Mouse (Mus musculus) adrenal gland, postnatal 25 days (tissue): ENCODE measurements around the gene Dlg4. TPM values are rescaled to one million over a fixed set of nuclear protein-coding genes. Genes with fewer than 3 reads are reported as not detected.
"Not testable (repeated sequence)": the region's sequence is repeated elsewhere in the genome, so short reads cannot be mapped to it uniquely, and the experiment has no call there.

Source experiments
- DNase-seq: peaks from one replicate; pipeline ENCODE4 v3.0.0; 2021; ENCODE audit warnings: mixed read lengths
- total RNA-seq: library from RNA; stranded (reverse); gene quantifications from 2 replicates; pipeline ENCODE4 v1.2.3, GENCODE M21; 2021

Dlg4 gene
- total RNA-seq, 1 experiment from 2014 or later, result 30.7 TPM

DNA sequence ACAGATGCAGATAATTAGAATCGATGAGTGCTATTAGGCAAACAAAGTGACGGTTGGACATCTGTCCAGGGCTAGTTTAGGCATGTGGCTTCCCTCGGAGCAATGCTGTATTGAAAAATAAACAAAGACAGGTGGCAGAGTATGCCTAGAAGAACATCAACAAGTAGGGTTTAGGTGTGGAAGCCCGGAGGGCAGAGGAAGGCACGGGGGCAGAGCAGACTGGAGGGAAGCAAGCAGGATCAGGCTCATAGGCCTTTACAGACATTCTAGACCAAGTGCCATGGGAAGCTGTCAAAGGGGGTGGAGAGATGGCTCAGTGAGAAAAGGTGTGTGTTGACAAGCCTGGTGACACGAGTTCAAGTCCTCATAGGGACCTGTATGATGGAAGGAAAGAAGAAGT, 32.6 kb downstream of the Dlg4 start:
- DNase-seq, result no peak

GRCm38 (mm10) chr11:70049816-70050215, 33.1 kb downstream of the Dlg4 start:
- no peak for DNase-seq

DNA sequence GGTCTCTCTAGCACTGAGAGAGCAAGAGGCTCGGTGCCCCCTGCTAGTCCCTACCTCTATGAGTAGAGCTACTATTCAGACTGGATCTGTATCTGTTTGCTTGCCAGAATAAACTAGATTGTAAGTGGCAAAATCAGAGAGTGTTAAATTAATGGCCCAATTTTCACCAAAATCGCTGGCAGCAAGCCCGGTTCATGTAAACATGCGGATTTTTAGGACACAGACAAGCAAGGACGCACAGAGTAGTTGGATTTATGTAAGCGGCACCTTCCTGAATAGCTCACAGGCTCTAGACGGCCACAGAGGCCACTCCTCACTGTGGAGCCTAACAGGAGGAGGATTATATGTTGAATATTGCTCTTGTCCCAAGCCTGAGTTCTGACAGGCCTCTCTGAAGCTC, 36.4 kb downstream of the Dlg4 start:
- DNase-seq, result no peak

GRCm38 (mm10) chr11:70053898-70054570, 37.3 kb downstream of the Dlg4 start, which contains the start of gene Asgr1:
Asgr1 (plus strand) TSS chr11:70054085.
- no peak for DNase-seq

DNA sequence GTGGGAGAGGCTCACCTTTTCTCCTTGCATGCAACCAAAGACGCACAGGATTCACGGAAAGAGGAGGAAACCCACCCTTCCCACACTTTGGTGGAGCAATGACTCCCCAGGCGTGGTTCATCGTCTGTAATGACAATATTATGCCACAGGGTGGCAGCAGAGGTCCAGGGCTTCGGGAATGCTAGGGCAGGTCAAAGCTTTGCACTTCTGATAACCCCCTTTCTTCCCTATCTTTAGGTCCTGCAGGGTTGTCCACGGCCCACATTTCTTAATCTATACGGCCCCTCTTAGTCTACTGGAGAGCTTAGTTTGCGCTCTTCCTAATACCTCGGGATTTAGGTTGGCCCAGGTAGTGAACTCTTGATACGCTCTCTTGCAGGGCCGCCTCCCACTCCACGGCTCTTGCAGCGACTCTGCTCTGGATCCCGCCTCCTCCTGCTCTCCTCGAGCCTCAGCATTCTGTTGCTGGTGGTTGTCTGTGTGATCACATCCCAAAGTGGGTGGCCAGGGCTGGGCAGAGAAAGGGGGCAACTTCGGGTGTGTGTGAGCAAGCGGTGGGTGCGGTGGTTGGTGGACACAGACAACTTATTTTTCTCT, 39.0 kb downstream of the Dlg4 start:
- peak; percentile 72 for DNase-seq

- DNase-seq, result no peak
Measured at GRCm38 (mm10) chr11:70057805-70058204, 41.1 kb downstream of the Dlg4 start.

DNA sequence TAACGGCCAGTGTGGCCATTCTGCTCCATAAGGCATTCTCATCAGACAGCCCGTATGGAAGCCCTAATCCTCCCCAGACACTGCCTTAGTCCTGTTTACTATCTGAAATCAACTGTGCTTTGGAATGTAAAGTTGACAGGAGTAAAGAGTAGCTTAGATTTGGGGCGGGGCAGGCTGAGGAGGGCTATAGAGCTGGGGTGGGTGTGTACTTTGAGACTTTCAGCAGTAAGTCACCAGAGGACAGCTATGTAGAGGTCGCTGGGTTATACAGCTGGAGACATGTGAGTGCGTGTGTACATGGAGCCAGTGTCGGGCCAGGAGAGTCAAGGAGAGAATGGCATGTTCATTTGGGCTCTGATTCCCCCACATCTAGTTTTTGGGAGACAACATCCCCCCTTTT, 43.2 kb downstream of the Dlg4 start:
- no peak for DNase-seq

- no peak for DNase-seq
Measured at GRCm38 (mm10) chr11:70063053-70063452, 46.3 kb downstream of the Dlg4 start.

DNA sequence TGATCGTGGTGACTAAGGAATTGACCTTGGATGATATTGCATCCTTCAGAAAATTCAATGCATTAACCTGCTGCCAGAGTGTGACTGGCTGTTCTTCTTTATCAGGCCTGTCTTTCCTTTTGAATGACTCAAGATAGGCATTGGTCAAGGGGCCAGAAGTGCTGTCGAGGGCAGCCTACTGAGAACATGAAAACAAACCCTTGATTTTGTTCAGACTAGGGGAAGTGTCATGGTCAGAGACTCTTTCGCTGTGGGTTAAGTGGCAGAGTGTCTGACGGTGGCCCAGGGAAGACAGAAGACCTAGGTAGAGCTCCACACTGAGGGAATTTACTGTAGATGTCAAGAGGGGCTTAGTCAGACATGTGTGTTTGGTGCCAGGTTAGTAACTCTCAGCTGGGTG, 50.0 kb downstream of the Dlg4 start:
- no peak for DNase-seq

GRCm38 (mm10) chr11:70068245-70068644, 51.5 kb downstream of the Dlg4 start:
- no peak for DNase-seq

DNA sequence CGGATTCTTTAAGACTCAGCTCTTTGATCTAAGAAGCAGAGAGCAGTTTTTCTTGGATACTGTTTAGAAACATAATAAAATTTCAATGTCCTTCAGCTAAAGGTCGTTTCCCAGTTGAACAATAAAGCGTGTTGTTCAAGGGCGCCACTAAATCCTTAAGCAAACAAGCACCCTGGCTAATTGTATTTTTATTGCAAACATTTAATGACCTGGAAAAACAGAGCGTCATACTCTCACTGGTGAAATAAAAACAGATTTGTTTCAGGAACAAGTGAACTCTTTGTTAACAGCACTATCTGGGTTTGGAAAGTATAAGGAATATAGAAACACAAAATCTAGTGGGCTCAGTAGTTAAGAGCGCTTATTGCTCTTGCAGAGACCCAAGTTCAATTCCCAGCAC, 53.3 kb downstream of the Dlg4 start:
- no peak for DNase-seq

DNA sequence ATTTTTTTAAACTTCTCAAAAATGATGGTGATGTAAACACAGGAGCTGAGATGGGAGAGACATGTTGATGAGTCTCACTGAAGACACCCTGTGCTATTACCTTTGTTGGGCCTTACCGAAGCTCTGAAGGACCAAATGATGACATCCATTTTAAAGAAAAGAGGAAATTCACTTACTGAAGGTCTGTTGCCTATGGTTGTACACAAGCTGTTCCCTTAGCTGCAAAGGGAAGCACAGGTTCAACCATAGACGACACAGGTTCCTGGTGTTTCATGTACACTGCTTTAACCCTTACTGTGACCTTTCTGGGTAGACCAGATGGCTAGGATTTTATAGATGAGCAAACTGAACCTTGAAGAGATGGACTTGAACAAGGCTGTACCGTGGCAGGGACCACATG, 53.9 kb downstream of the Dlg4 start:
- DNase-seq, result not testable (repeated sequence)

DNA sequence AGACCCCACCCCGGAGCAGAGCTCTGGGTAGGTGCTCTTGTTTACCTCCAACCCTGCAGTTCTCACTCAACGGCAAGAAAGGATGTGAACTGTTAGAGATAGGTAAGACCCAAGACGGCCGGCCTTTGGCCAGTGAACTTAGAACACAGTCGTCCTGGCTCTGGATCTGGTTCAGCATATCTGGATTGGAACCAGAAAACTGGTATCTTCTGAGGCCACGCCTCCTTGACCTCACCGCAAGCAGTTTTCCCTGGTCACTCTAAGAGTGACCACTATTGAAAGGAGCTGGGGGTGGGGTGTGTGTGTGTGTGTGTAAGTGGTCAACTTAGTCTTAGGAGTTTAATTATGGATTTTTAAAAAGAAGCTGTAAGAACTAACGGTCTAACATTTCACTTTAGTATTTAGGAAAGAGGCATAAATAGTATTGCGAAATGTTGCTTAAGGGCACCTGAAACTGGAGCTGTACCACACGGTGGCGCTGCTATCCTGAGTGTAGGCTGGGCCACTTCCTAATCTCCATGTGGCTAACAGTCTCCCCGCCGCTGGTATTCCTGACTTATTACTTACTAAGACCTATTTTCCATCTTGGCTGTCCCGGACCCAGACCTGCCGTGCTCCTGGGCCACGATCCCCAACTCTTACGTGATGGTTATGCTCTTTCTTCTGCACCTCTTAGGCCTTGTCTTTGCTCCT, 57.8 kb downstream of the Dlg4 start:
- peak; percentile 89 for DNase-seq

DNA sequence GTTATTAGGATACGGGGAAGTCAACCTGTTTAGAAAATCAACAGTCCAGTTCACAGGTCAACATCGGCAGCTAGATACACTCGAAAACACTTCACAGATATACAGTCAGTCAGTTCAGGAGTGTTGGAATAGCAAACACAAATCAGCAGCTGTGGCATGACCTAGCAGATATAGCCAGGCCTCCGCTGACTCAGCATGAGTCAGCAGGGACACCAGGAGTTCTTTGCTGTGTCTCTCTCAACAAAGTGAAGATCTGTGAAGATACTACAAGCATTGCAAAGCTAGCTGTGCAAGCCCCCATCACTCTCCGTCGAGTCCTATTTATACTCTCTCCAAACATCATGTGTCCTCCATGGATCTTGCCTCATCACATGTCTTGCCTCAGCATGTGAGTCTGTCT, 58.8 kb downstream of the Dlg4 start:
- peak; percentile 55 for DNase-seq

GRCm38 (mm10) chr11:70077441-70077840, 60.7 kb downstream of the Dlg4 start:
- DNase-seq, result peak; percentile 41

- no peak for DNase-seq
Measured at GRCm38 (mm10) chr11:70079175-70079574, 62.4 kb downstream of the Dlg4 start.

GRCm38 (mm10) chr11:70079928-70080327, 63.2 kb downstream of the Dlg4 start:
- DNase-seq, result no peak

- DNase-seq, result no peak
Measured at GRCm38 (mm10) chr11:70080803-70081590, 64.3 kb downstream of the Dlg4 start.

GRCm38 (mm10) chr11:70084563-70084962, 67.8 kb downstream of the Dlg4 start:
- DNase-seq, result no peak

- DNase-seq, result peak; percentile 75
Measured at GRCm38 (mm10) chr11:70091986-70092783, 75.4 kb downstream of the Dlg4 start, which contains the start of gene Asgr2. Asgr2 (plus strand) TSS chr11:70092644.
